Mouse (Mus musculus) heart, embryonic 11.5 days (tissue): ENCODE measurements around the gene Atp8a1. TPM values are rescaled to one million over a fixed set of nuclear protein-coding genes. Genes with fewer than 3 reads are reported as not detected.

ENCODE experiments used
- ATAC-seq: fragments of 200-750 bp; cut with Nextera tagmentation; replicated peaks from 2 replicates; pipeline ENCODE4 v1.8.0; 2017; ENCODE audit warnings: moderate library complexity; ENCODE audit not compliant: insufficient number of reproducible peaks, low FRiP score, low TSS enrichment
- H3K27ac ChIP-seq: fragments of 300-500 bp; sonication (generic); 2 replicates; pipeline ENCODE4 v1.5.1; 2014; ENCODE audit warnings: mild to moderate bottlenecking, low read depth, low read length
- H3K27me3 ChIP-seq: fragments of 300-500 bp; sonication (generic); 2 replicates; pipeline ENCODE4 v1.6.1; 2014; ENCODE audit warnings: mild to moderate bottlenecking, low read length, mixed read lengths; ENCODE audit not compliant: control insufficient read depth, insufficient read depth
- H3K36me3 ChIP-seq: fragments of 300-500 bp; sonication (generic); 2 replicates; pipeline ENCODE4 v1.6.1; 2014; ENCODE audit warnings: mild to moderate bottlenecking, low read length, moderate library complexity, mixed read lengths; ENCODE audit not compliant: control insufficient read depth, insufficient read depth
- H3K4me1 ChIP-seq: fragments of 300-500 bp; sonication (generic); 2 replicates; pipeline ENCODE4 v1.6.1; 2014; ENCODE audit warnings: low read length; ENCODE audit not compliant: control insufficient read depth, insufficient read depth
- H3K4me2 ChIP-seq: fragments of 300-500 bp; sonication (generic); 2 replicates; pipeline ENCODE4 v1.6.1; 2014; ENCODE audit warnings: mild to moderate bottlenecking, moderate library complexity
- H3K4me3 ChIP-seq: fragments of 300-500 bp; sonication (generic); 2 replicates; pipeline ENCODE4 v1.5.1; 2014; ENCODE audit warnings: low read depth, low read length
- H3K9ac ChIP-seq: fragments of 300-500 bp; sonication (generic); 2 replicates; pipeline ENCODE4 v1.6.1; 2014; ENCODE audit warnings: mild to moderate bottlenecking, low read depth, low read length, moderate library complexity
- H3K9me3 ChIP-seq: fragments of 300-500 bp; sonication (generic); replicated peaks from 2 replicates; pipeline ENCODE4 v1.6.1; 2016; ENCODE audit warnings: low read length; ENCODE audit not compliant: control insufficient read depth
- WGBS: fragments of 180-500 bp; shearing (Covaris S2); extraction: QIAGEN DNeasy Blood & Tissue Kit; methylation state at CpG from one replicate; pipeline ENCODE4 v1.1.7; 2014; ENCODE audit not compliant: insufficient replicate concordance; 5-methylcytosine and 5-hydroxymethylcytosine counted together
- polyA plus RNA-seq: library from polyadenylated mRNA; unstranded; fragments of >200 nt; fragmentation: Nextera tagmentation; extraction: Ambion mirVana; gene quantifications from 2 replicates; pipeline ENCODE4 v1.2.1, GENCODE M21; 2014

Gene Atp8a1
- polyA plus RNA-seq, 1 experiment from 2014 or later = 25.1 TPM

DNA sequence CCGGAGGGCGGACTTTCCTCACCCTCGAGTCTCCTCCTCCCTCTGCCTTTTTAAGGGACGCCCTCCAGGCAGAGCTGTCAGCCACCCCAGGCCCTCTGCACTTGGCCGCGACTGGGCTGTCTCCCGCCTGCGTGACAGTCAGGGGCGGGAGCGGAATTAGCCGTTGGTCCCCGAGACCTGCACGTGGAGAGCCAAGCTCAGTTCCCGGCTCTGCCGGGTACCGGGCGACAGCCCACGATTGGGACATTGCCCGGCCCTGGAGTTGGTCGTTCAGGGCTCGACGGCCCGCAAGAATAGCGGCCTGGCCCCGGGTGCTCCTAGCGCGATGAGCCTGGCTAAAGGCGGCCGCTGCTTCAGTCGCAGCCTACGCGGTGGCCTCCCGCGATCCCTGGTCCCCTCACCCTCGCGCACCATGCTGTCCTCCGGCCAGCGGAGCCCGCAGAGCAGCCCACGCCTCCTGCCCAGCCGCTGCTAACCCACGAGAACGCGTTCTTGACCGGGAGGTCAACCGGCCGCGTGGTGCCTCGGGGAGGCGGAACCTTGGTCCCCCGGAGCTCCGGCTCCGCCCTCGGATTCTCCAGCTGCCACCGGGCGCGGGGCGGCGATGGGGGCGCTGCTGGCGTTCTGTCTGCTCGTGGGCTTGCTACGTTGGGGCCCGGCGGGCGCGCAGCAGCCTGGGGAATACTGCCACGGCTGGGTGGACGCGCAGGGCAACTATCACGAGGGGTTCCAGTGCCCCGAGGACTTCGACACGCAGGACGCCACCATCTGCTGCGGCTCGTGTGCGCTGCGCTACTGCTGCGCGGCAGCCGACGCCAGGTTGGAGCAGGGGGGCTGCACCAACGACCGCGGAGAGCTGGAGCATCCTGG is 239.2 kb downstream of the Atp8a1 start, which contains the start of gene Shisa3:
Shisa3 (plus strand) TSS at position 79 of the 870 bp plus-strand sequence.
- 1% methylated on average over 85 of the region's 86 CpGs for WGBS

GRCm38 (mm10) chr5:67606916-67607803 is 240.1 kb downstream of the Atp8a1 start:
- peak overlapping the region; percentile 43 for H3K4me3 ChIP-seq
- H3K4me1 ChIP-seq = peaks cover 4% of the 10 kb centered on the region; the same call in 1 of the 2 replicates
- ATAC-seq = 0 out of 2 replicates have a peak, but pooled peaks have one; percentile 40
- no peaks in the 10 kb centered on the region for H3K36me3 ChIP-seq
- peaks cover 62% of the 10 kb centered on the region for H3K27me3 ChIP-seq
- 0 out of 2 replicates have a peak overlapping the region, but pooled peaks have one; percentile 34 for H3K9ac ChIP-seq
- no peak overlapping the region for H3K27ac ChIP-seq
- WGBS = under 1% methylated on average over 66 of the region's 66 CpGs
- H3K4me2 ChIP-seq = peak overlapping the region; percentile 83
- no peaks in the 10 kb centered on the region for H3K9me3 ChIP-seq

More for the DNA sequence above, 239.2 kb downstream of the Atp8a1 start, which contains the start of gene Shisa3:
- Histone ChIP-seq H3K27ac (no peak within 1 kb of the TSS), H3K9ac (peak within 1 kb of the TSS; percentile 34; the same call in 1 of the 2 replicates), H3K4me2 (peak within 1 kb of the TSS; percentile 83), H3K4me3 (peak within 1 kb of the TSS; percentile 43), H3K9me3 (no peaks in the 10 kb centered on the region), H3K4me1 (peaks cover 4% of the 10 kb centered on the region; the same call in 1 of the 2 replicates), H3K36me3 (no peaks in the 10 kb centered on the region), H3K27me3 (peaks cover 57% of the 10 kb centered on the region)
- peak; percentile 63 for ATAC-seq

- Histone ChIP-seq H3K4me1 (peaks cover 4% of the 10 kb centered on the region; the same call in 1 of the 2 replicates), H3K4me2 (no peak overlapping the region), H3K9ac (no peak overlapping the region), H3K4me3 (no peak overlapping the region), H3K27ac (no peak overlapping the region), H3K9me3 (no peaks in the 10 kb centered on the region), H3K27me3 (peaks cover 57% of the 10 kb centered on the region), H3K36me3 (no peaks in the 10 kb centered on the region)
- WGBS = 35% methylated on average over 5 of the region's 5 CpGs
- no peak for ATAC-seq
These were observed 241.3 kb downstream of the Atp8a1 start for GRCm38 (mm10) chr5:67605951-67606350.

GRCm38 (mm10) chr5:67599935-67600334 is 247.3 kb downstream of the Atp8a1 start:
- Histone ChIP-seq H3K4me2 (no peak overlapping the region), H3K9ac (no peak overlapping the region), H3K27me3 (peaks cover 7% of the 10 kb centered on the region; the same call in 1 of the 2 replicates), H3K9me3 (no peaks in the 10 kb centered on the region), H3K27ac (no peak overlapping the region), H3K4me3 (no peak overlapping the region), H3K4me1 (no peaks in the 10 kb centered on the region), H3K36me3 (no peaks in the 10 kb centered on the region)
- no peak for ATAC-seq
- WGBS = 76% methylated on average over 9 of the region's 9 CpGs

DNA sequence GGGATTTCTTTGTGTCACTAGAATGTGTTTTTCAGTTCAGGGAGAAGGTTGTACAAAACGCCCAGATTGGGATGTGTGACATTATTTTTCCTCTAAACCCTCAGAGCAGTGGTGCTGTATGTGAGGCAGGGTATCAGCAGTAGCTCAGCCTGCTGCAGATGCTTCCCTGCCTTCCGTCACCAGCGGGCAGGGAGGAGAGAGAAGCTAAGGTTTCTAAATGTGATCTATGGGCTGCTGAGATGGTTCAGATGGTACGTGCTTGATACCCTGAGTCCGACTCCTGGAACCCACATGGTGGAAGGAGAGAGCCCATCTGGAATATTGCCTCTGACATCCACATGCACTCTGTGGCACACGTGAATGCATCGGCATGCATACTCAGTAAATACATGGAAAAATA is 251.6 kb downstream of the Atp8a1 start:
- H3K9ac ChIP-seq = no peak overlapping the region
- no peak overlapping the region for H3K4me2 ChIP-seq
- WGBS = 76% methylated on average over 7 of the region's 7 CpGs
- H3K36me3 ChIP-seq = no peaks in the 10 kb centered on the region
- no peaks in the 10 kb centered on the region for H3K27me3 ChIP-seq
- H3K4me3 ChIP-seq = no peak overlapping the region
- ATAC-seq = no peak
- no peaks in the 10 kb centered on the region for H3K9me3 ChIP-seq
- no peak overlapping the region for H3K27ac ChIP-seq
- no peaks in the 10 kb centered on the region for H3K4me1 ChIP-seq

- Histone ChIP-seq H3K9ac (no peak overlapping the region), H3K4me2 (no peak overlapping the region), H3K36me3 (no peaks in the 10 kb centered on the region), H3K4me1 (no peaks in the 10 kb centered on the region), H3K27ac (no peak overlapping the region), H3K27me3 (no peaks in the 10 kb centered on the region), H3K9me3 (no peaks in the 10 kb centered on the region), H3K4me3 (no peak overlapping the region)
- ATAC-seq = no peak
- 63% methylated on average over 1 of the region's 1 CpGs for WGBS
These were observed 252.2 kb downstream of the Atp8a1 start for GRCm38 (mm10) chr5:67595070-67595469.

GRCm38 (mm10) chr5:67579725-67580633 is 267.3 kb downstream of the Atp8a1 start:
- no peak for ATAC-seq
- H3K4me2 ChIP-seq = no peak overlapping the region
- WGBS = 45% methylated on average over 6 of the region's 6 CpGs

More at GRCm38 (mm10) chr5:67579725-67580633, 267.3 kb downstream of the Atp8a1 start:
- no peak overlapping the region for H3K4me3 ChIP-seq
- no peak overlapping the region for H3K9ac ChIP-seq
- no peak overlapping the region for H3K27ac ChIP-seq
- no peaks in the 10 kb centered on the region for H3K36me3 ChIP-seq
- H3K9me3 ChIP-seq = no peaks in the 10 kb centered on the region
- no peaks in the 10 kb centered on the region for H3K4me1 ChIP-seq
- H3K27me3 ChIP-seq = no peaks in the 10 kb centered on the region
